Mouse (Mus musculus): ENCODE measurements around the gene Pakap.

The Pakap gene

GRCm38 (mm10) chr4:57567666-57568206 lies at the start of gene Pakap:
Pakap (plus strand) TSS chr4:57568179.
- no peak for DNase-seq (ENCODE audit: low read depth, low spot score)

- DNase-seq (ENCODE audit: low read depth, low spot score) = no peak
Observed at GRCm38 (mm10) chr4:57523456-57523855, 44.5 kb upstream of the Pakap start.

GRCm38 (mm10) chr4:57524461-57524860 lies 43.5 kb upstream of the Pakap start:
- DNase-seq (ENCODE audit: low read depth, low spot score) = no peak

GRCm38 (mm10) chr4:57525221-57526011 lies 42.6 kb upstream of the Pakap start:
- DNase-seq (ENCODE audit: low read depth, low spot score) = no peak

- DNase-seq (ENCODE audit: low read depth, low spot score) = no peak
Observed at GRCm38 (mm10) chr4:57528296-57528695, 39.7 kb upstream of the Pakap start.

- DNase-seq (ENCODE audit: low read depth, low spot score) = no peak
Observed at GRCm38 (mm10) chr4:57533686-57534085, 34.3 kb upstream of the Pakap start.

GRCm38 (mm10) chr4:57534232-57534631 lies 33.7 kb upstream of the Pakap start:
- no peak for DNase-seq (ENCODE audit: low read depth, low spot score)

- no peak for DNase-seq (ENCODE audit: low read depth, low spot score)
Observed at GRCm38 (mm10) chr4:57535087-57535486, 32.9 kb upstream of the Pakap start.

- no peak for DNase-seq (ENCODE audit: low read depth, low spot score)
Observed at GRCm38 (mm10) chr4:57538029-57538688, 29.8 kb upstream of the Pakap start.

- DNase-seq (ENCODE audit: low read depth, low spot score) = no peak
Observed at GRCm38 (mm10) chr4:57543692-57544256, 24.2 kb upstream of the Pakap start.

GRCm38 (mm10) chr4:57547785-57548184 lies 20.2 kb upstream of the Pakap start:
- no peak for DNase-seq (ENCODE audit: low read depth, low spot score)

- DNase-seq (ENCODE audit: low read depth, low spot score) = no peak
Observed at GRCm38 (mm10) chr4:57550216-57550615, 17.8 kb upstream of the Pakap start.

GRCm38 (mm10) chr4:57557102-57557501 lies 10.9 kb upstream of the Pakap start:
- DNase-seq (ENCODE audit: low read depth, low spot score) = no peak

GRCm38 (mm10) chr4:57559438-57559837 lies 8.5 kb upstream of the Pakap start:
- no peak for DNase-seq (ENCODE audit: low read depth, low spot score)

- DNase-seq (ENCODE audit: low read depth, low spot score) = no peak
Observed at GRCm38 (mm10) chr4:57560010-57560409, 8.0 kb upstream of the Pakap start.

- DNase-seq (ENCODE audit: low read depth, low spot score) = no peak
Observed at GRCm38 (mm10) chr4:57561055-57561454, 6.9 kb upstream of the Pakap start.

- no peak for DNase-seq (ENCODE audit: low read depth, low spot score)
Observed at GRCm38 (mm10) chr4:57565283-57565682, 2.7 kb upstream of the Pakap start.

GRCm38 (mm10) chr4:57565811-57566210 lies 2.2 kb upstream of the Pakap start:
- no peak for DNase-seq (ENCODE audit: low read depth, low spot score)

- DNase-seq (ENCODE audit: low read depth, low spot score) = no peak
Observed at GRCm38 (mm10) chr4:57568268-57569068, 489 bp downstream of the Pakap start.

- no peak for DNase-seq (ENCODE audit: low read depth, low spot score)
Observed at GRCm38 (mm10) chr4:57569069-57569355, 1.0 kb downstream of the Pakap start.

- no peak for DNase-seq (ENCODE audit: low read depth, low spot score)
Observed at GRCm38 (mm10) chr4:57569711-57570110, 1.7 kb downstream of the Pakap start.

- DNase-seq (ENCODE audit: low read depth, low spot score) = no peak
Observed at GRCm38 (mm10) chr4:57570229-57570628, 2.2 kb downstream of the Pakap start.
